Mouse (Mus musculus): Measurements from ENCODE around the gene Cxcr2. TPM values are rescaled to one million over a fixed set of nuclear protein-coding genes. Genes with fewer than 3 reads are reported as not detected.
A peak's percentile ranks its signal among the peaks of the same experiment; 100 is the strongest.

Gene Cxcr2
- polyA plus RNA-seq, 1 experiment from 2014 or later = 0.21 TPM

DNA sequence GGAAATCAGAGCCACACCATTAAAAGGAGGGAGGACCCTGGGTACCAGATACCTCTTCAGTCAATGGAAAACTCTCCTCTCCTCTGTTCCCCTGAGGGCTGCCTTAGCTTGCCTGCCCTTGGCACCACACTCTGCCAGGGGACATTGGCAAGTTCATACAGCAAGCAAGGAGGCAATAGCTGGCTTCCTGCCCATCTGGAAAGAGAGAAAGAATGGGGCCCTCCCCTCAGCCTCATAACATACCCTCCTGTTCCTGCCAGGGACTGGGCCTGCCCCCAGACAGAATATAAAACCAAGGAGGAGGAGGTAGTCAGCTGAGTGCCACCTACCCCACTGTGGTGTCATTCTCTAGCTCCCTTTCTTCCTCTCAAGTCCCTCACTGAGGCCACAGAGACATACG lies 34.7 kb upstream of the Cxcr2 start:
- Histone ChIP-seq H3K36me3 (ENCODE audit: control insufficient read depth, insufficient read depth, low read length) (no peaks in the 10 kb centered on the region), H3K9ac (ENCODE audit: low read length) (no peak overlapping the region), H3K27me3 (ENCODE audit: control insufficient read depth, insufficient read depth, low read depth, low read length) (peaks cover 3% of the 10 kb centered on the region; the same call in 1 of the 2 replicates), H3K9me3 (ENCODE audit: control insufficient read depth, low read length) (no peaks in the 10 kb centered on the region), H3K4me3 (ENCODE audit: low read length) (no peak overlapping the region), H3K4me1 (replicated peaks; ENCODE audit: control insufficient read depth, insufficient read depth, low read length) (peaks cover 23% of the 10 kb centered on the region), H3K27ac (ENCODE audit: low read length) (no peak overlapping the region), H3K4me2 (ENCODE audit: low read depth, low read length) (no peak overlapping the region)
- WGBS = 69% methylated on average over 1 of the region's 1 CpGs
- ATAC-seq (ENCODE audit: low read depth) = no peak

- Histone ChIP-seq H3K4me2 (ENCODE audit: low read depth, low read length) (no peak overlapping the region), H3K4me3 (ENCODE audit: low read length) (no peak overlapping the region), H3K9me3 (ENCODE audit: control insufficient read depth, low read length) (no peaks in the 10 kb centered on the region), H3K27me3 (ENCODE audit: control insufficient read depth, insufficient read depth, low read depth, low read length) (peaks cover 3% of the 10 kb centered on the region; the same call in 1 of the 2 replicates), H3K27ac (ENCODE audit: low read length) (no peak overlapping the region), H3K4me1 (replicated peaks; ENCODE audit: control insufficient read depth, insufficient read depth, low read length) (peaks cover 27% of the 10 kb centered on the region), H3K36me3 (ENCODE audit: control insufficient read depth, insufficient read depth, low read length) (no peaks in the 10 kb centered on the region), H3K9ac (ENCODE audit: low read length) (no peak overlapping the region)
- WGBS = 81% methylated on average over 7 of the region's 7 CpGs
- no peak for ATAC-seq (ENCODE audit: low read depth)
Observed at GRCm38 (mm10) chr1:74121138-74121537, 32.7 kb upstream of the Cxcr2 start.

DNA sequence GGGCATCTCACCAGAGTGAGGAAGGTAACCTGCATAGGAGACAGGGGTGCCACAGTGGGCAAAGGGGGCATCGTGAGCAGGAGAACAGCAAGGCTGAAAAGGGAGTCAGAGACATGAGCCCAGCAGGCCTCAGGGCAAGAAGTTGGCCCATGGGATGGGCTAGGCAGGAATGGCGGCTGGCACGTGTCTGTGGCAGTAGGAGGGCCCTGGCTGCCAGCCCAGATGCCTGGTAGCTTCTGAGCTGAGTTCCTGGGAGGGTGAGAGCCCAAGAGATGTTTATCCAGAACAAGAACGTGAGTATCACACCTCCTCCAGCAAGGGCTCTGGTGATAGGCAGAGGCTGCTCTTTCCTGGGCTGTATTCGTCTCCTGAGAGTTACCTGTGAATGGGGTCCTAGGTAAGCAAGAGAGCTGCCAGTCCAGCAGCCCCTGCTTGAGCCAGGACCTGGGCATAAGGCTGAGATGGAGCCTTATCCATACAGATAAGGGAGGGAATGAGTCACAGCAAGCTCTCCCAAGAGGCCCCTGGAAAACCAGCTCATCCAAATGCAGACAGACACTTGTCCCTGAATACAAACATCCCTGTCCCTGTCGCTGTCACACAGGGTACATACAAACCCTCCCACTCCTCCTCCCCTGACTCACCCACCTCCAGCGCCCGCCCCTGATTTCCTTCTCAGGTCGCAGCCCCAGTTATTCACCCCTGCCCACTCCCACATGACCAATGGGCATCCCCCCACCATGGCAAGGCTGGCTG lies 31.8 kb upstream of the Cxcr2 start:
- peak; percentile 56 for ATAC-seq (ENCODE audit: low read depth)

GRCm38 (mm10) chr1:74123215-74123614 lies 30.6 kb upstream of the Cxcr2 start:
- Histone ChIP-seq H3K4me2 (ENCODE audit: low read depth, low read length) (peak overlapping the region; percentile 84), H3K4me1 (replicated peaks; ENCODE audit: control insufficient read depth, insufficient read depth, low read length) (peaks cover 27% of the 10 kb centered on the region), H3K9me3 (ENCODE audit: control insufficient read depth, low read length) (no peaks in the 10 kb centered on the region), H3K27me3 (ENCODE audit: control insufficient read depth, insufficient read depth, low read depth, low read length) (peaks cover 3% of the 10 kb centered on the region; the same call in 1 of the 2 replicates), H3K36me3 (ENCODE audit: control insufficient read depth, insufficient read depth, low read length) (no peaks in the 10 kb centered on the region), H3K9ac (ENCODE audit: low read length) (no peak overlapping the region), H3K4me3 (ENCODE audit: low read length) (no peak overlapping the region; the same call in 1 of the 2 replicates), H3K27ac (ENCODE audit: low read length) (no peak overlapping the region)
- WGBS = 54% methylated on average over 8 of the region's 8 CpGs
- no peak for ATAC-seq (ENCODE audit: low read depth)

More for the DNA sequence above, 31.8 kb upstream of the Cxcr2 start:
- Histone ChIP-seq H3K4me1 (replicated peaks; ENCODE audit: control insufficient read depth, insufficient read depth, low read length) (peaks cover 27% of the 10 kb centered on the region), H3K27me3 (ENCODE audit: control insufficient read depth, insufficient read depth, low read depth, low read length) (peaks cover 3% of the 10 kb centered on the region; the same call in 1 of the 2 replicates), H3K9ac (ENCODE audit: low read length) (no peak overlapping the region), H3K4me2 (ENCODE audit: low read depth, low read length) (no peak overlapping the region), H3K36me3 (ENCODE audit: control insufficient read depth, insufficient read depth, low read length) (no peaks in the 10 kb centered on the region), H3K4me3 (ENCODE audit: low read length) (no peak overlapping the region), H3K9me3 (ENCODE audit: control insufficient read depth, low read length) (no peaks in the 10 kb centered on the region), H3K27ac (ENCODE audit: low read length) (peak overlapping the region; percentile 36)
- 34% methylated on average over 9 of the region's 9 CpGs for WGBS

- under 1% methylated on average over 68 of the region's 84 CpGs for WGBS
- peak within 1 kb of the TSS; percentile 84 for H3K4me2 ChIP-seq (ENCODE audit: low read depth, low read length)
- peak; percentile 86 for ATAC-seq (ENCODE audit: low read depth)
Observed at GRCm38 (mm10) chr1:74124021-74124981, 29.5 kb upstream of the Cxcr2 start, which contains the start of gene Tns1. TSS of gene Tns1 (minus strand) at chr1:74124449.

DNA sequence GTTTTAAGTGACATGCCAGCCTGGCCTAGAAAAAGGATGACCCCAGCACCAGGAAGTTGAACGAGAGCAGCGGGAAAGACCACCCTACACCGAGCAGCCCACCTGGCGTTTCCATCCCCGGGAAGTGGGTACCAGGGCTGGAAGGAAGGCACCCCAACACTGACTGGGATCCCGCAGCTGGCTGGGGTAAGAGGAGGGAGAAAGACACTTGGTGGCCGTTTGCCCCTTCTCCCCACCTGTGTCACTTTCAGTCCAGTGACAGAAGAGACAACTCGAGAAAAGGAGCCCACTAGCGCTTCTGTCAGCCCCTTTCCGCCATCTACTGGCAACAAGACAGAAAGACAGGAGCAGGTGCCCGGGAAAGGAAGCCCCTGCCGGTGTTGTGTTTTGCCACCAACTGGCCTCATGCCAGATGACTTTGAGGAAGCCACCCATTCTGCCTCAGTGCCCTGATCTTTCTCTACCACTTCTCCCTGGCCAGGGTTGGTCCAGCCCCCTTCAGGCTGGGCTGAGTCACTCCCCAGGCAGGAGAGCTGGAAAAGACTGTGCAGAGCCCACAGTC lies 28.7 kb upstream of the Cxcr2 start, which contains the start of gene Rufy4:
Rufy4 (plus strand) TSS at position 551 of the 562 bp plus-strand sequence.
- under 1% methylated on average over 12 of the region's 12 CpGs for WGBS
- Histone ChIP-seq H3K4me2 (ENCODE audit: low read depth, low read length) (peak within 1 kb of the TSS; percentile 84), H3K27ac (ENCODE audit: low read length) (peak within 1 kb of the TSS; percentile 21), H3K36me3 (ENCODE audit: control insufficient read depth, insufficient read depth, low read length) (no peaks in the 10 kb centered on the region), H3K4me3 (ENCODE audit: low read length) (peak within 1 kb of the TSS; percentile 61), H3K4me1 (replicated peaks; ENCODE audit: control insufficient read depth, insufficient read depth, low read length) (peaks cover 27% of the 10 kb centered on the region), H3K27me3 (ENCODE audit: control insufficient read depth, insufficient read depth, low read depth, low read length) (peaks cover 3% of the 10 kb centered on the region; the same call in 1 of the 2 replicates), H3K9me3 (ENCODE audit: control insufficient read depth, low read length) (no peaks in the 10 kb centered on the region), H3K9ac (ENCODE audit: low read length) (peak within 1 kb of the TSS; percentile 77)
- ATAC-seq (ENCODE audit: low read depth) = peak; percentile 42

More at GRCm38 (mm10) chr1:74124021-74124981, 29.5 kb upstream of the Cxcr2 start, which contains the start of gene Tns1:
- Histone ChIP-seq H3K9ac (ENCODE audit: low read length) (peak within 1 kb of the TSS; percentile 77), H3K4me3 (ENCODE audit: low read length) (peak within 1 kb of the TSS; percentile 61), H3K27ac (ENCODE audit: low read length) (peak within 1 kb of the TSS; percentile 21), H3K4me1 (replicated peaks; ENCODE audit: control insufficient read depth, insufficient read depth, low read length) (peaks cover 27% of the 10 kb centered on the region), H3K27me3 (ENCODE audit: control insufficient read depth, insufficient read depth, low read depth, low read length) (peaks cover 3% of the 10 kb centered on the region; the same call in 1 of the 2 replicates), H3K9me3 (ENCODE audit: control insufficient read depth, low read length) (no peaks in the 10 kb centered on the region), H3K36me3 (ENCODE audit: control insufficient read depth, insufficient read depth, low read length) (no peaks in the 10 kb centered on the region)

- Histone ChIP-seq H3K4me1 (replicated peaks; ENCODE audit: control insufficient read depth, insufficient read depth, low read length) (no peaks in the 10 kb centered on the region), H3K4me3 (ENCODE audit: low read length) (no peak overlapping the region), H3K9ac (ENCODE audit: low read length) (no peak overlapping the region), H3K27ac (ENCODE audit: low read length) (no peak overlapping the region), H3K4me2 (ENCODE audit: low read depth, low read length) (no peak overlapping the region), H3K27me3 (ENCODE audit: control insufficient read depth, insufficient read depth, low read depth, low read length) (no peaks in the 10 kb centered on the region), H3K9me3 (ENCODE audit: control insufficient read depth, low read length) (no peaks in the 10 kb centered on the region), H3K36me3 (ENCODE audit: control insufficient read depth, insufficient read depth, low read length) (no peaks in the 10 kb centered on the region)
- 86% methylated on average over 8 of the region's 8 CpGs for whole genome bisulfite sequencing
- ATAC-seq (ENCODE audit: low read depth) = no peak
Observed at GRCm38 (mm10) chr1:74130883-74131659, 22.7 kb upstream of the Cxcr2 start.

GRCm38 (mm10) chr1:74132011-74132410 lies 21.8 kb upstream of the Cxcr2 start:
- H3K27me3 ChIP-seq (ENCODE audit: control insufficient read depth, insufficient read depth, low read depth, low read length) = no peaks in the 10 kb centered on the region
- no peak overlapping the region for H3K4me2 ChIP-seq (ENCODE audit: low read depth, low read length)
- no peaks in the 10 kb centered on the region for H3K36me3 ChIP-seq (ENCODE audit: control insufficient read depth, insufficient read depth, low read length)
- H3K9me3 ChIP-seq (ENCODE audit: control insufficient read depth, low read length) = no peaks in the 10 kb centered on the region
- no peak for ATAC-seq (ENCODE audit: low read depth)
- H3K4me1 ChIP-seq (replicated peaks; ENCODE audit: control insufficient read depth, insufficient read depth, low read length) = no peaks in the 10 kb centered on the region
- H3K9ac ChIP-seq (ENCODE audit: low read length) = no peak overlapping the region
- H3K4me3 ChIP-seq (ENCODE audit: low read length) = no peak overlapping the region
- WGBS = 55% methylated on average over 3 of the region's 3 CpGs
- H3K27ac ChIP-seq (ENCODE audit: low read length) = no peak overlapping the region
